Mouse (Mus musculus) hindbrain, embryonic 10.5 days (tissue): ENCODE results near the gene Epsti1. TPM values are rescaled to one million over a fixed set of nuclear protein-coding genes. Genes with fewer than 3 reads are reported as not detected.
"Not testable (repeated sequence)": the region's sequence is repeated elsewhere in the genome, so short reads cannot be mapped to it uniquely, and the experiment has no call there.

Experiments
- DNase-seq: peaks from one replicate; pipeline ENCODE4 v3.0.0-alpha.2; 2017; ENCODE audit warnings: low spot score
- H3K27ac ChIP-seq: fragments of 300-500 bp; sonication (generic); 2 replicates; pipeline ENCODE4 v1.5.1; 2016; ENCODE audit warnings: mild to moderate bottlenecking, moderate library complexity
- H3K27me3 ChIP-seq: fragments of 300-500 bp; sonication (generic); 2 replicates; pipeline ENCODE4 v1.6.1; 2016; ENCODE audit warnings: mild to moderate bottlenecking; ENCODE audit not compliant: poor library complexity, insufficient read depth, severe bottlenecking
- H3K36me3 ChIP-seq: fragments of 300-500 bp; sonication (generic); 2 replicates; pipeline ENCODE4 v1.6.1; 2016; ENCODE audit warnings: mild to moderate bottlenecking, moderate library complexity
- H3K4me1 ChIP-seq: fragments of 300-500 bp; sonication (generic); replicated peaks from 2 replicates; pipeline ENCODE4 v1.6.1; 2016; ENCODE audit warnings: mild to moderate bottlenecking
- H3K4me3 ChIP-seq: fragments of 300-500 bp; sonication (generic); 2 replicates; pipeline ENCODE4 v1.5.1; 2016; ENCODE audit warnings: mild to moderate bottlenecking, moderate library complexity
- H3K9me3 ChIP-seq: fragments of 300-500 bp; sonication (generic); 2 replicates; pipeline ENCODE4 v1.6.1; 2016; ENCODE audit warnings: mild to moderate bottlenecking, moderate library complexity
- WGBS: fragments of 180-500 bp; shearing (Covaris S2); methylation state at CpG from one replicate; pipeline ENCODE4 v1.1.7; 2016; 5-methylcytosine and 5-hydroxymethylcytosine counted together
- polyA plus RNA-seq: library from polyadenylated mRNA; unstranded; fragments of >200 nt; fragmentation: Nextera tagmentation; extraction: Ambion mirVana; gene quantifications from 2 replicates; pipeline ENCODE4 v1.2.1, GENCODE M21; 2016

Gene Epsti1
- 0.09 and 0.18 TPM in 2 replicates for polyA plus RNA-seq

DNA sequence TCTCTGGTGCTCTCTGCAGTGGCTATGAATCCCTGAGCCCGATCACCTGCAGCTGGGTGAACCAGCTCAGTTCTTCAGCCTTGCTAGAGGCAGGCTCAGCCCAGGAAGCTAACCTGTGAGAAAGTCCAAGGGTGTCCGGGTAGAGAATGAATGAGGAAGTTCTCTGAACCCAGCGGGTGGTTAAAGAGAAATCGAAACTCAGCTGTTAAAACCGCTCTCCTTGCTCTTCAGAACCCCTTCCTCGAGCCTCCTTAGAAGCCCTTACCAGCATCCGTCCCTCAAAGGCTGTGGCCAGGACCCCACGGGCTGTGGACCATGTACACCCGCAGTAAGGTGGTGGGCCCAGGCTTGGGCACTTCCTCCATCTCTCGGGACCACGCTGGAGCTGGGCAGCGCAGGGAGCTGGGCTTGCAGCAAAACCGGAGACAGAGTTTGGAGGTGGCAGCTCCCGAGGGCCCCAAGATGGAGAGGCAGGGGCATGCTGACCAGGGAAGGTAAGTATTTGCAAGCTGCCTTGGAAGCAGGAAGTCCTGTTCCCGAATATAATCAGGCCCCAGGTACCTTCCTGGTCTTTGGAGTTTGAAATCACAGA is at the start of gene Epsti1:
Gene Epsti1, plus strand, starts transcription at position 69 of the 592 bp plus-strand sequence.
- H3K27ac ChIP-seq, result no peak within 1 kb of the TSS
- DNase-seq, result no peak

GRCm38 (mm10) chr14:77859894-77860293 is 44.1 kb upstream of the Epsti1 start:
- WGBS, result 90% methylated on average over 1 of the region's 1 CpGs
- Histone ChIP-seq H3K27me3 (no peaks in the 10 kb centered on the region), H3K27ac (no peak overlapping the region), H3K4me1 (peaks cover 11% of the 10 kb centered on the region; the same call in 1 of the 2 replicates), H3K4me3 (no peak overlapping the region), H3K36me3 (peaks cover 6% of the 10 kb centered on the region), H3K9me3 (peaks cover 2% of the 10 kb centered on the region; the same call in 1 of the 2 replicates)
- DNase-seq, result no peak

More for the DNA sequence above, at the start of gene Epsti1:
- no peak within 1 kb of the TSS for H3K4me3 ChIP-seq
- 69% methylated on average over 15 of the region's 15 CpGs for WGBS
- no peaks in the 10 kb centered on the region for H3K27me3 ChIP-seq
- H3K9me3 ChIP-seq, result no peaks in the 10 kb centered on the region
- H3K4me1 ChIP-seq, result no peaks in the 10 kb centered on the region
- H3K36me3 ChIP-seq, result no peaks in the 10 kb centered on the region

DNA sequence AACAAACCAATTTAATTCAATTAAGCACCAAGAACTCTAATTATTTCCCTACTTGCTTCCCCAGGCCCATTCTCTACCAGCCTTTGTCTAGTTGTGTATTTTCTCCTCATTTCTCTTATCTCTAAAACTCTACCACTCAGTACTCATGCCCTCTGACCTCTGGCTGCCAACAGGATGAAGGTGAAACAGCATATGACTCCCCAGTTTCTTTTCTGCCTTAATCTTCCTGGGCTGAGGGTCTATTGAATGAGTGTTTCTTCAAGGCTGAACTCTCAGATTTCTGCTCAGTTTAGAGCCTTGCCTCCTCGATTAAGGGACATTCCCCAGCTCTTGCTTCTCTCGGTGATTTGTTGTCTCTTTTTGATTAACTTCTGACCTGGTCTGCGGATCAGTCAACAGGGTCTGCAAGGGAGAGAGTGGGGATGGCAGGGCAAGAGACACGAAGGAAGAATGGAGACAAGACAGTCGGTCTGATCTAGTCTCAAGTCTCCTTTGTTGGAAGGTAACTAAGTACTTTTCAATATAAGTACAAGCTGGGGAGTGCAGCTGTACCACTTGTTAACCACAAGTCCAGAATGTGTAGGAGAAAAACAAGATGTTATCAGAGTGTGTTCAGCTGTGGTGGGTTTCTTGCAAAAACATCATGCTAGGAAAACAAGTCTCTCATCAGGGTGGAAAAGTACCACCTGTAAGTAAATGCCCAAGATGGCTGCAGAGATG is 43.0 kb upstream of the Epsti1 start:
- no peak for DNase-seq
- H3K36me3 ChIP-seq, result no peaks in the 10 kb centered on the region
- H3K27me3 ChIP-seq, result no peaks in the 10 kb centered on the region
- no peaks in the 10 kb centered on the region for H3K9me3 ChIP-seq
- H3K27ac ChIP-seq, result no peak overlapping the region
- 69% methylated on average over 5 of the region's 5 CpGs for WGBS
- H3K4me1 ChIP-seq, result peaks cover 11% of the 10 kb centered on the region; the same call in 1 of the 2 replicates
- no peak overlapping the region for H3K4me3 ChIP-seq

DNA sequence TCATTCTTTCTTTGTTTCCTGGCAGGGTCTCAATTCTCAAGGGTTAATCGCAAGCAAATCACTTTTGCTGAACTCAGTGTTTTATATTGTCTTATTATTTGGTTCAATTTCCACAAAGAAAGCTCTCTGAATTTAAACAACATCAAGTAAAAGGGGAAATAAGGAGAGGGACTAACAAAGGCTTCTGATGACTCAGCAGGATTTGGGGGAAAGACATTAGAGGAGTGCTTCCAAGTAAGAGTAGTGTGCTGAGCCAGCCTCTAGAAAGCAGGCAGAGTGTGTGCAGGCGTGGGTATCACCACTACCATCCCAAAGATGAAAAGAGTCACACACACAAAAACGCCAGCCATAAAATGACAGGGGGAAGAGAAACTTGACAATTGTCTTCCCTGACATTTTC is 40.0 kb upstream of the Epsti1 start:
- peaks cover 11% of the 10 kb centered on the region; the same call in 1 of the 2 replicates for H3K4me1 ChIP-seq
- no peaks in the 10 kb centered on the region for H3K36me3 ChIP-seq
- no peaks in the 10 kb centered on the region for H3K27me3 ChIP-seq
- 75% methylated on average over 3 of the region's 3 CpGs for WGBS
- no peak overlapping the region for H3K4me3 ChIP-seq
- DNase-seq, result no peak
- H3K9me3 ChIP-seq, result no peaks in the 10 kb centered on the region
- H3K27ac ChIP-seq, result no peak overlapping the region

GRCm38 (mm10) chr14:77864510-77864909 is 39.5 kb upstream of the Epsti1 start:
- H3K9me3 ChIP-seq, result no peaks in the 10 kb centered on the region
- DNase-seq, result no peak
- no peak overlapping the region for H3K27ac ChIP-seq
- WGBS, result 95% methylated on average over 6 of the region's 6 CpGs
- no peaks in the 10 kb centered on the region for H3K36me3 ChIP-seq
- no peaks in the 10 kb centered on the region for H3K27me3 ChIP-seq
- no peak overlapping the region for H3K4me3 ChIP-seq
- peaks cover 11% of the 10 kb centered on the region; the same call in 1 of the 2 replicates for H3K4me1 ChIP-seq

- H3K27me3 ChIP-seq, result no peaks in the 10 kb centered on the region
- peaks cover 7% of the 10 kb centered on the region; the same call in 1 of the 2 replicates for H3K4me1 ChIP-seq
- H3K4me3 ChIP-seq, result no peak overlapping the region
- H3K9me3 ChIP-seq, result no peaks in the 10 kb centered on the region
- no peaks in the 10 kb centered on the region for H3K36me3 ChIP-seq
- WGBS, result 93% methylated on average over 5 of the region's 5 CpGs
- no peak for DNase-seq
- no peak overlapping the region for H3K27ac ChIP-seq
These were observed 36.4 kb upstream of the Epsti1 start for GRCm38 (mm10) chr14:77867601-77868000.

DNA sequence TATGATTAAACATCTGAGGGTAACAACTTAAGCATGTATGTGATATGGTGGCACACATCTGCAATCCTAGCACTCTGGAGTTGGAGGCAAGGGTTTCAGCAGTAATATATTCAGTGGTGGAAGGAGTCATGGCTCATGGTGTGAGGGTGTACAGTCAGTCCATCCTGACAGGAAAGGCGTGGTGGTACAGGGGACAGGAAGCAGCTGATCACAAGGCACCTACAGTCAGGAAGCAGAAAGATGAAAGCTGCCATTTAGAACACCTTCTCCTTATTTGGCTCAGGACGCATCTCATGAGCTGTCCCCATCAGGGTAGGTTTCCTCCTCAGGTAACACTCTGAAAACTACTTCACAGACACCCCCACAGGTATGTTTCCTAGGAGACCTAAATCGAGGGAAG is 33.1 kb upstream of the Epsti1 start:
- WGBS, result 93% methylated on average over 3 of the region's 3 CpGs
- DNase-seq, result no peak
- H3K4me1 ChIP-seq, result peaks cover 10% of the 10 kb centered on the region

DNA sequence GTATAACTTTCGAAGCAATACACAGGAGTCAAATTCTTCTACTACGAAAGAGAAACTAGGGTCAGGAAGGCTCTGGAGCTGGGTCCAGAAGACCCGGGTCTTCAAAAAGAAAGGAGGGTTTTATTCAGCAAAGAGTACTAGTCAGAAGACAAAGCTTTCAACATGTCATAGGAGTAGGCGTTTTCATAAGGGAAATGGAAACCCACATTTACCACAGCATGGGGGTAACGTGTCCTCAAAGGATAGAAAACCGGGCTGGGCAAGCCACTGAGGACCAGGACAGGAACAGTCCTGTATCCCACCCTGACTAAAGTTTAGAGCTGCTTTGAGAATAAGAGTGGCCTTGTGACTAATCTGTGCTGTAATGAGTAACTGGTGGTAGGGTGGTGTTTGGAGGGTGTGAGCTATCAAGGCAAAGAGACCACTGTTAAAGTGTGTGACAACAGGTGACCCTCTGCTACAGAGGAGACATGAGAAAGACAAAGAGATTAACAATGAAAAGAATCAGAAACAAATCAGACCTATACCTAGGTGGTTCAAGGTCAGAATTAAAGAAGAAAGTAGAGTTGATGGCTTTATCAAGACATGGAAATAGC is 32.6 kb upstream of the Epsti1 start:
- no peak for DNase-seq
- H3K36me3 ChIP-seq, result no peaks in the 10 kb centered on the region
- H3K4me1 ChIP-seq, result peaks cover 10% of the 10 kb centered on the region
- 89% methylated on average over 6 of the region's 6 CpGs for WGBS
- H3K4me3 ChIP-seq, result no peak overlapping the region
- H3K9me3 ChIP-seq, result no peaks in the 10 kb centered on the region
- no peak overlapping the region for H3K27ac ChIP-seq
- no peaks in the 10 kb centered on the region for H3K27me3 ChIP-seq

More for the DNA sequence above, 33.1 kb upstream of the Epsti1 start:
- Histone ChIP-seq H3K9me3 (no peaks in the 10 kb centered on the region), H3K27me3 (no peaks in the 10 kb centered on the region), H3K36me3 (no peaks in the 10 kb centered on the region), H3K4me3 (no peak overlapping the region), H3K27ac (no peak overlapping the region)

DNA sequence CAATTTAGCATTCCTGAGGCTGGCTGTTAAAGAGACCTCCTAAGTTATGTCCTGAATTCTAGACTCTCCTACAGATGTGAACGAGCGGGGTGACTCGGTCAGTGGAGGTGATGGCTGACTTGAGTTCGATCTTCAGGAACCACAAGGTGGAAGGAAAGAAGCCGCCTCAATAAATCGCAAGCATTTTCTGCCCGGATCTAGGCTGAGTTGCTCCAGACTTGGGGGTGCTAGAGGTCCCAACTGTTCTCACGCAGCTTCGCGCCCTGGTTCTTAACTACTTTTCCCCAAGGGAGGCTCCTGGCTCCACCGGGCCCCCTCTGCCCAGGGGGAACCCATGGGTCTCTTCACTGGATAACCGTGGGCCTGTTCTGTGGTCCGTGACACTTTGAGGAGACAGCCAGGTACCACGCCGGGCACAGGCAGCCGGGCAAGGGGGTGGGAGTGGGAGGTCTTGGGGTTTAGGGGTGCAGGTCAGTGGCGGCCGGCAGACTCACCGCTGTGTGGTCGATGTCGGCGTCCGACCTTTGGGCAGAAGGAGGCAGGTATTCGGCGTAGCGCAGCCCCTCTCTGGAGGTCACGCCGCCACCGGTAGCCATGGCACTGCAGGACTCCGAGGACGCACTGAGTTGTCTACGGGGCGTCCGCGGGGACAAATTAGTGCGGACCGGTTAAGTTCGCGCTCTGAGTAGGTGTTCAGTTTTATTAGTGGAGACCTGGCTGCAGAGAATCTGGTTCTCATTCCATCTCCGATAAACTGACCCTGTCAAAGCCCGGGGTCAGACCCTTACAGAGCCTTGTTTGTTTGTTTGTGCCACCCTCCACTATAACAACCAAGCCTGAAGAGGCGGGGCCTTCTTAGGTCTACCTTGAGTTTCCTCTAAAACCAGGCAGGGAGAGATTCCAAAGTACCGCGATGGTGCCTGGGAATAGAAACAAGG is 29.5 kb upstream of the Epsti1 start, which contains the start of gene Dnajc15:
Gene Dnajc15, minus strand, starts transcription at position 822 of the 938 bp plus-strand sequence.
- no peaks in the 10 kb centered on the region for H3K27me3 ChIP-seq
- peak; percentile 86 for DNase-seq
- no peaks in the 10 kb centered on the region for H3K36me3 ChIP-seq
- H3K9me3 ChIP-seq, result no peaks in the 10 kb centered on the region
- H3K27ac ChIP-seq, result peak within 1 kb of the TSS; percentile 90
- H3K4me1 ChIP-seq, result peaks cover 10% of the 10 kb centered on the region
- H3K4me3 ChIP-seq, result peak within 1 kb of the TSS; percentile 93
- WGBS, result under 1% methylated on average over 44 of the region's 44 CpGs

- H3K4me1 ChIP-seq, result peaks cover 10% of the 10 kb centered on the region
- no peak overlapping the region for H3K4me3 ChIP-seq
- no peak overlapping the region for H3K27ac ChIP-seq
- H3K27me3 ChIP-seq, result no peaks in the 10 kb centered on the region
- WGBS, result 84% methylated on average over 1 of the region's 1 CpGs
- DNase-seq, result no peak
- no peaks in the 10 kb centered on the region for H3K36me3 ChIP-seq
- no peaks in the 10 kb centered on the region for H3K9me3 ChIP-seq
These were observed 27.8 kb upstream of the Epsti1 start for GRCm38 (mm10) chr14:77876199-77876598.

DNA sequence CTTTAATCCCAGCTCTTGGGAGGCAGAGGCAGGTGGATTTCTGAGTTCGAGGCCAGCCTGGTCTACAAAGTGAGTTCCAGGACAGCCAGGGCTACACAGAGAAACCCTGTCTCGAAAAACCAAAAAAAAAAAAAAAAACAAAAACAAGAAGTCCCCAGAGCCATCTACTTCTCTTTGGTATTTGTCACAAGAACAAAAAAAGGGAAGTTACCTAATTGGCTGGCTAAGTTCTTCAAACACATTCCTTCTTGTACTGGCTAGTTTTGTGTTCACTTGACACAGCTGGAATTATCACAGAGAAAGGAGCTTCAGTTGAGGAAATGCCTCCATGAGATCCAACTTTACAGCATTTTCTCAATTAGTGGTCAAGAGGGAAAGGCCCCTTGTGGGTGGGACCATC is 26.2 kb upstream of the Epsti1 start:
- not testable (repeated sequence) for H3K36me3 ChIP-seq, DNase-seq, H3K9me3 ChIP-seq, H3K27me3 ChIP-seq, H3K27ac ChIP-seq, H3K4me3 ChIP-seq, H3K4me1 ChIP-seq
- whole genome bisulfite sequencing, result 67% methylated on average over 2 of the region's 2 CpGs

- Histone ChIP-seq H3K4me3 (no peak overlapping the region), H3K27me3 (no peaks in the 10 kb centered on the region), H3K27ac (no peak overlapping the region), H3K36me3 (no peaks in the 10 kb centered on the region), H3K4me1 (no peaks in the 10 kb centered on the region), H3K9me3 (no peaks in the 10 kb centered on the region)
- WGBS, result 88% methylated on average over 1 of the region's 1 CpGs
- no peak for DNase-seq
These were observed 22.0 kb upstream of the Epsti1 start for GRCm38 (mm10) chr14:77881998-77882397.
